Mouse (Mus musculus): Measurements from ENCODE around the gene Specc1.

GRCm38 (mm10) chr11:62130685-62131295, 174.2 kb downstream of the Specc1 start:
- TF ChIP-seq EP300 (IDR thresholded peaks at IDR 0.05; ENCODE audit: low read depth) (no peak), CTCF (IDR thresholded peaks at IDR 0.05; ENCODE audit: low read depth) (no peak)
